ENCODE assay signal across 13 mouse cellular contexts in the genomic region with DNA sequence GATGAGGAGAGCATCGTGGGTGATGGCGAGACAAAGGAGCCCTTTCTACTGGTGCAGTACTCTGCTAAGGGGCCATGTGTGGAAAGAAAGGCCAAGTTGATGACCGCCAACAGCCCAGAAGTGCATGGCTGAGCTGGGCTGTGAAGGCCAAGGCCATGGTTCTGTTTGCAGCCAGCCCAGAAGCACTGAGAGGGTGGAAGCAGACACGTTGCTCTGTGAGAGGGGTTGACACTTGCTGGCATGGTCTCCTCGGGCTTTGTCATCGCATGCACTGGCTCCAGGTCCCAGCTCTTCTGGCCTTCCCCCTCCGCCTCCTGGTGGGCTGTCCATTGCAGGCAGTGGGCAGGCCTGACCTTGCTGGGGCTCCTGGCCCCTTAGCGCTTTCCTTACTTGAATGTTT. TPM values are rescaled to one million over a fixed set of nuclear protein-coding genes. Genes with fewer than 3 reads are reported as not detected.
DNase-seq lines count a peak whose midpoint lies in the region; ATAC-seq and TF ChIP-seq lines count a peak whose summit lies in the region.
"Had no signal": no experiment of that assay in that cellular context is flagged by ENCODE, and none has a peak within 500 bp of the region (broad histone marks: within the 10 kb centered on the region; RNA-seq: fewer than 3 reads in every experiment).

No protein-coding gene starts in this region.

- no peak overlapping the region for H3K9ac ChIP-seq in forebrain, embryonic 12.5 days
- no peak overlapping the region for H3K9ac ChIP-seq in forebrain, embryonic 14.5 days (ENCODE audit: low read length)
- no peak overlapping the region for H3K9ac ChIP-seq in midbrain, embryonic 11.5 days (ENCODE audit: low read length)

- no peak for DNase-seq in forebrain, embryonic 14.5 days (ENCODE audit: low spot score)
- no peak for DNase-seq in midbrain, embryonic 10.5 days (ENCODE audit: low spot score)
- DNase-seq in midbrain, embryonic 11.5 days (ENCODE audit: low spot score, missing footprints) = no peak
- DNase-seq in gastrocnemius, adult 8-10 months (ENCODE audit: low spot score in 2 of 2) = no peak
- DNase-seq in left cerebral cortex, adult 18-20 months (ENCODE audit: low spot score in 2 of 2) = no peak
- DNase-seq: lung, postnatal 4 days; thymus, postnatal 4 days had no signal

- peaks cover 75% of the 10 kb centered on the region for H3K79me2 ChIP-seq in myocyte (ENCODE audit: control insufficient read depth, insufficient read depth)

- H3K4me3 ChIP-seq in forebrain, embryonic 12.5 days (replicated peaks) = no peak overlapping the region
- no peak overlapping the region for H3K4me3 ChIP-seq in forebrain, embryonic 14.5 days (ENCODE audit: low read depth, low read length)
- H3K4me3 ChIP-seq in midbrain, embryonic 10.5 days = no peak overlapping the region
- no peak overlapping the region for H3K4me3 ChIP-seq in midbrain, embryonic 11.5 days (ENCODE audit: low read depth, low read length)
- H3K4me3 ChIP-seq in bone marrow, adult 2 months (replicated peaks; ENCODE audit: control insufficient read depth, low read depth, low read length) = no peak overlapping the region
- H3K4me3 ChIP-seq in myocyte = no peak overlapping the region
- H3K4me3 ChIP-seq: gastrocnemius, adult 2 months had no signal

- H3ac ChIP-seq in myocyte (ENCODE audit: control insufficient read depth, insufficient read length) = no peak overlapping the region

- H3K27ac ChIP-seq in forebrain, embryonic 12.5 days = peak overlapping the region; percentile 13; the same call in 1 of the 2 replicates
- no peak overlapping the region for H3K27ac ChIP-seq in forebrain, embryonic 14.5 days (ENCODE audit: low read depth, low read length)
- 0 out of 2 replicates have a peak overlapping the region, but pooled peaks have one; percentile 47 for H3K27ac ChIP-seq in midbrain, embryonic 10.5 days (replicated peaks)
- no peak overlapping the region for H3K27ac ChIP-seq in midbrain, embryonic 11.5 days (ENCODE audit: low read depth, low read length)
- H3K27ac ChIP-seq in bone marrow, adult 2 months (ENCODE audit: control insufficient read depth, insufficient read depth, low read depth, low read length, poor library complexity) = peak overlapping the region; percentile 71
- H3K27ac ChIP-seq: gastrocnemius, adult 2 months; kidney, postnatal 0 days had no signal

- peaks cover 48% of the 10 kb centered on the region for H3K4me1 ChIP-seq in forebrain, embryonic 12.5 days
- H3K4me1 ChIP-seq in forebrain, embryonic 14.5 days (ENCODE audit: control insufficient read depth, insufficient read depth, low read length) = peaks cover 27% of the 10 kb centered on the region
- peaks cover 41% of the 10 kb centered on the region for H3K4me1 ChIP-seq in midbrain, embryonic 10.5 days
- H3K4me1 ChIP-seq in midbrain, embryonic 11.5 days (ENCODE audit: control insufficient read depth, insufficient read depth, low read length) = peaks cover 22% of the 10 kb centered on the region
- H3K4me1 ChIP-seq in bone marrow, adult 2 months (ENCODE audit: control insufficient read depth, insufficient read depth, low read length) = peaks cover 9% of the 10 kb centered on the region

- peaks cover 57% of the 10 kb centered on the region for H3K36me3 ChIP-seq in forebrain, embryonic 12.5 days (replicated peaks)
- H3K36me3 ChIP-seq in forebrain, embryonic 14.5 days (ENCODE audit: control insufficient read depth, insufficient read depth, low read length) = peaks cover 58% of the 10 kb centered on the region
- H3K36me3 ChIP-seq in midbrain, embryonic 10.5 days = peaks cover 83% of the 10 kb centered on the region
- peaks cover 26% of the 10 kb centered on the region for H3K36me3 ChIP-seq in midbrain, embryonic 11.5 days (ENCODE audit: control insufficient read depth, insufficient read depth, low read length)
- H3K36me3 ChIP-seq in myocyte (ENCODE audit: control insufficient read depth, insufficient read depth) = peaks cover 19% of the 10 kb centered on the region

- TF ChIP-seq POLR2A in bone marrow, adult 2 months (IDR thresholded peaks at IDR 0.05; ENCODE audit: borderline replicate concordance, control insufficient read depth, low read depth, low read length) = no peak
- TF ChIP-seq POLR2A in myocyte (IDR thresholded peaks at IDR 0.05; ENCODE audit: insufficient read length, low read depth) = no peak

- H3K27me3 ChIP-seq in forebrain, embryonic 12.5 days = no peaks in the 10 kb centered on the region
- no peaks in the 10 kb centered on the region for H3K27me3 ChIP-seq in forebrain, embryonic 14.5 days (replicated peaks; ENCODE audit: control insufficient read depth, insufficient read depth, low read length)
- H3K27me3 ChIP-seq in midbrain, embryonic 10.5 days (ENCODE audit: low read depth, poor library complexity, severe bottlenecking) = no peaks in the 10 kb centered on the region
- H3K27me3 ChIP-seq in midbrain, embryonic 11.5 days (ENCODE audit: control insufficient read depth, insufficient read depth, low read length) = no peaks in the 10 kb centered on the region
- no peaks in the 10 kb centered on the region for H3K27me3 ChIP-seq in myocyte (ENCODE audit: control insufficient read depth, insufficient read depth, insufficient read length)

- H3K4me2 ChIP-seq in forebrain, embryonic 12.5 days = no peak overlapping the region
- H3K4me2 ChIP-seq in forebrain, embryonic 14.5 days (ENCODE audit: low read length) = no peak overlapping the region
- no peak overlapping the region for H3K4me2 ChIP-seq in midbrain, embryonic 11.5 days
- H3K4me2 ChIP-seq in myocyte (ENCODE audit: low read depth) = no peak overlapping the region
- H3K4me2 ChIP-seq: heart, embryonic 11.5 days had no signal

- ATAC-seq in forebrain, embryonic 12.5 days (ENCODE audit: low FRiP score) = no peak
- no peak for ATAC-seq in forebrain, embryonic 14.5 days
- no peak for ATAC-seq in midbrain, embryonic 11.5 days (ENCODE audit: low FRiP score)

- 87% methylated on average over 8 of the region's 8 CpGs for WGBS in forebrain, embryonic 12.5 days
- 84% methylated on average over 8 of the region's 8 CpGs for WGBS in forebrain, embryonic 14.5 days
- 91% methylated on average over 8 of the region's 8 CpGs for WGBS in midbrain, embryonic 10.5 days
- WGBS in midbrain, embryonic 11.5 days = 91% methylated on average over 8 of the region's 8 CpGs
- WGBS in bone marrow, adult 2 months = 79% methylated on average over 8 of the region's 8 CpGs

- no peak for TF ChIP-seq CTCF in bone marrow, adult 2 months (IDR thresholded peaks at IDR 0.05; ENCODE audit: control insufficient read depth, insufficient read depth, low read length)

- H3K9me3 ChIP-seq in forebrain, embryonic 12.5 days = no peaks in the 10 kb centered on the region
- H3K9me3 ChIP-seq in forebrain, embryonic 14.5 days (replicated peaks; ENCODE audit: control insufficient read depth, low read length) = no peaks in the 10 kb centered on the region
- H3K9me3 ChIP-seq in midbrain, embryonic 10.5 days (replicated peaks) = no peaks in the 10 kb centered on the region
- H3K9me3 ChIP-seq in midbrain, embryonic 11.5 days (ENCODE audit: control insufficient read depth, low read length) = no peaks in the 10 kb centered on the region

TF ChIP-seq in myocyte, 11 proteins besides CTCF, POLR2A, EP300 and RAD21:
- TF ChIP-seq TCF3 (IDR thresholded peaks at IDR 0.05; ENCODE audit: insufficient read length, low read depth) = no peak
- peak; percentile 39 for TF ChIP-seq POLR2AphosphoS2 (IDR thresholded peaks at IDR 0.05; ENCODE audit: insufficient read length, low read depth)

RNA-seq across cellular contexts. Expression of gene Litaf, which starts 6.5 kb away (rescaled TPM):
- polyA plus RNA-seq in forebrain, embryonic 12.5 days (2016; fragmentation: Nextera tagmentation; extraction: Ambion mirVana) = 50.7 and 53.6 TPM in 2 replicates
- polyA plus RNA-seq in forebrain, embryonic 14.5 days (2014; fragmentation: Nextera tagmentation; extraction: Ambion mirVana) = 41.4 and 44.5 TPM in 2 replicates
- 97.9 and 106 TPM in 2 replicates for polyA plus RNA-seq in midbrain, embryonic 10.5 days (2016; fragmentation: Nextera tagmentation; extraction: Ambion mirVana)
- 61.8 and 63.4 TPM in 2 replicates for polyA plus RNA-seq in midbrain, embryonic 11.5 days (2014; fragmentation: Nextera tagmentation; extraction: Ambion mirVana)
- polyA plus RNA-seq in bone marrow, adult 2 months (2011; ENCODE audit: insufficient read depth, insufficient read length, low replicate concordance, missing spikeins) = 21.6 and 41.1 TPM in 2 replicates
- 103 TPM for polyA plus RNA-seq in myocyte (2012; fragmentation: generic; extraction: Trizol)
- 1 to 10 TPM; 2.5 to 3.9 (median 3.3) TPM for total RNA-seq in gastrocnemius, adult 8-10 months (2022)
- total RNA-seq in left cerebral cortex, adult 18-20 months (2021) = 10 to 100 TPM; 11.4 to 12.1 TPM

RNA-seq across cellular contexts. Expression of gene Snn, which starts 11.7 kb away (rescaled TPM):
- 102 and 104 TPM in 2 replicates for polyA plus RNA-seq in forebrain, embryonic 12.5 days (2016; fragmentation: Nextera tagmentation; extraction: Ambion mirVana)
- 170 and 171 TPM in 2 replicates for polyA plus RNA-seq in forebrain, embryonic 14.5 days (2014; fragmentation: Nextera tagmentation; extraction: Ambion mirVana)
- polyA plus RNA-seq in midbrain, embryonic 10.5 days (2016; fragmentation: Nextera tagmentation; extraction: Ambion mirVana) = 86.7 and 106 TPM in 2 replicates
- 103 and 110 TPM in 2 replicates for polyA plus RNA-seq in midbrain, embryonic 11.5 days (2014; fragmentation: Nextera tagmentation; extraction: Ambion mirVana)
- 12.6 and 21.6 TPM in 2 replicates for polyA plus RNA-seq in bone marrow, adult 2 months (2011; ENCODE audit: insufficient read depth, insufficient read length, low replicate concordance, missing spikeins)
- polyA plus RNA-seq in myocyte (2012; fragmentation: generic; extraction: Trizol) = 31.0 TPM
- total RNA-seq in gastrocnemius, adult 8-10 months (2022) = 1 to 10 TPM; 2.3 to 3.7 (median 3.1) TPM
- 100 to 1,000 TPM; 186 to 194 TPM for total RNA-seq in left cerebral cortex, adult 18-20 months (2021)

Comparison
In these comparisons a context has a peak if more than half of its experiments do, and no peak if none do; other contexts are left out.
1. H3K27ac ChIP-seq: peak in forebrain, embryonic 12.5 days (single experiment), midbrain, embryonic 10.5 days (single experiment) and bone marrow, adult 2 months (single experiment); none in forebrain, embryonic 14.5 days (single experiment) and midbrain, embryonic 11.5 days (single experiment).